Mouse (Mus musculus) gastrocnemius, postnatal 25 days (tissue): ENCODE results near the gene Adh6a. TPM values are rescaled to one million over a fixed set of nuclear protein-coding genes. Genes with fewer than 3 reads are reported as not detected.
"Not testable (repeated sequence)": the region's sequence is repeated elsewhere in the genome, so short reads cannot be mapped to it uniquely, and the experiment has no call there.

Experiments used
- DNase-seq: peaks from one replicate; pipeline ENCODE4 v3.0.0; 2022
- total RNA-seq, 2 experiments: library from RNA; stranded (reverse); gene quantifications; 1 replicate in 1 of 2; 2 replicates in 1 of 2; pipeline ENCODE4 v1.2.3; 2021

Adh6a gene
- total RNA-seq, 2 experiments from 2014 or later, result not detected

GRCm38 (mm10) chr3:138325466-138325865, 12.4 kb downstream of the Adh6a start:
- no peak for DNase-seq

DNA sequence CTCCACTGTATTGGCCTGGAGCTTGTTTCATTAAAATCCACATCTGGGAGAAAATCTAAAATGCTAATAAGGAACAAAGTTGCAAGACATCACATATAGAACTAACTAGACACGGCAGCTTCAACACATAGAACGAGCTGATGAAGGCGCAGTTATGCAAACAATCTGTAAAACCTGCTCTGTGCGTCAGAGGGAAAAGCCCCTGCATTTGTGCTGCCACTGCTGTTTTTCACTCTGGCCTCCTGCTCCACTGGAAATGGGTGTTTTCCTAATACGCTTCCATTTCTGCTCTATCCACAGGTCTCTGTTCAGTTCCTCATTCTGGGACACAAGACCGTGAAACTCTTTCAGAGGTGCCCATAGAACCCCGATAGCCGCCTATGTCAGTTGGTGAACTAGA, 20.8 kb downstream of the Adh6a start:
- no peak for DNase-seq

DNA sequence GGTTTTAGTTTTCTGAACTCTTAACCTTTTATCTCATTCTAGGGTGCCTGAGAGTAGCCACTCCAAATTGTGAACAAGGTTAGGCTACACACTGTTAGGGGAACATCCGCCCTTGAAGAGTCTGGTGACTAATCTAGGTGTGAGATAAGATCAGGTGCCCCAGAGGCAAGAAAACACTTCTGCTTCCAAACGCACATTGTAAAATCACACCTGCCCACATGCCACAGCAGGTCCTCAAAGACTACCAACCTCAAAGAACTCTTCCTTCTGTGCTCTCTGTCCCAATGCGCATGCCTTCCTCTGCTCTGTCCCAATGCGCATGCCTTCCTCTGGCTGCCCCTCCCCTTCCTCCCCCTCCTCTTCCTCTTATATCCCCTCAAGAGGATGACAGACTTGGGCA, 21.2 kb downstream of the Adh6a start:
- DNase-seq, result no peak

DNA sequence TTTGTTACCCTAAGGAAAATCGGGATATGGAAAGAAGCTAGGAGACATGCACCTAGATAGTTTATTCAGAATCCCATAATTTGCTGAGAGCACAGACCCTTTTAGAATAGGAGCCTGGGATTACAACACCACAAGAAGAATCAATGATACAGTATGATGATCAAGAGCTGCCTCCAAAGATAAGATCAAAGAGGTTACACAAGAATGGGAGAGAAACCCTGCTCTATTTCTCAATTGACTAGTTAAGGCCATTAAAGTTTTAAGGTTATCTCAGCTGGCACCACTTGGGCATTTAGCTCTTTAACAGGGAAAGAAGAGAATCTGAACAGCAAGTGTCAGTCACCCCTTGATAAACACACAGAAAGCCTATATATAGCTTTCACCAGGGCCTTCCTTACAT, 22.5 kb downstream of the Adh6a start:
- no peak for DNase-seq

GRCm38 (mm10) chr3:138336104-138336754, 23.1 kb downstream of the Adh6a start:
- no peak for DNase-seq

GRCm38 (mm10) chr3:138341471-138341870, 28.4 kb downstream of the Adh6a start, which contains the start of gene Adh6b:
TSS of gene Adh6b (plus strand) at chr3:138341775.
- DNase-seq, result no peak

GRCm38 (mm10) chr3:138347041-138347440, 34.0 kb downstream of the Adh6a start:
- DNase-seq, result no peak

- no peak for DNase-seq
Observed at GRCm38 (mm10) chr3:138352012-138352809, 39.1 kb downstream of the Adh6a start.

- DNase-seq, result no peak
Observed at GRCm38 (mm10) chr3:138358856-138359255, 45.8 kb downstream of the Adh6a start.

- no peak for DNase-seq
Observed at GRCm38 (mm10) chr3:138360721-138361120, 47.6 kb downstream of the Adh6a start.

DNA sequence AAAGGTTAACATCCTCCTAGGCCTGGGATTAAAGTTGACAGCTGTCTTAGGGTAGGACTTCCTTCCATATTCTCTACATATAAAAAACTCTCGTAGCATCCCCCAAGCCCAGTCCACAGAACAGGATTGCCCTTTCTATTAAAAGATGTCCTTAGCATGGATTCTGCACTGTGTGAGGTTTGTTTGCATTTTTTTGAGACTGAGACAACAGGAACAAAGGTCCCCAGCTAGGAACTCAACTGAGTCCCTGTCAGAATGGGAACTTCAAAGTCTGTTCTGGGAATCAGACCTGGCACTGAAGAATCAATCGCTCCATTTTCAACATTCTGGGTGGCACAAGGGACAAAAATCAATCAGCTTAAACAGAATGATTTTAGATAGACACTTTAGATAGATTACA, 49.8 kb downstream of the Adh6a start:
- DNase-seq, result no peak

GRCm38 (mm10) chr3:138366181-138366580, 53.1 kb downstream of the Adh6a start:
- no peak for DNase-seq

DNA sequence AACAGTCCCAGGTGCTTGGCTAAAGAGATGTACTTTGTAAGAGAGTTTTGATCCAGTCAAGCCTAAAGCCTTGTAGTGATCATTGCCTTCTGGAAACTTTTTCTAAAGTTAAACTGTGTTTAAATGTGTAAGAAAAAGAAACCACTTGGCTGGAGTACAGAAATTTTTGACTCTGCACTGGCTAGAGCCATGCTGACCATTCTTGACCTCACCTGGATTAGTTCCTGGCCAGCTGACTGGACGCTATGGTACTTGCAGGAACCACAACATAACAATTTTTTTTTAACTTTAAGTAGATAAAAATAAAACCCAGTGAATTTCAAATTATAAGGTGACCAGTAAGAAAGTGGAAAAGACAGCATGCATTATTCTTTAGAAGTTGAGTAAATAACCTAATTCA, 56.5 kb downstream of the Adh6a start:
- DNase-seq, result no peak

DNA sequence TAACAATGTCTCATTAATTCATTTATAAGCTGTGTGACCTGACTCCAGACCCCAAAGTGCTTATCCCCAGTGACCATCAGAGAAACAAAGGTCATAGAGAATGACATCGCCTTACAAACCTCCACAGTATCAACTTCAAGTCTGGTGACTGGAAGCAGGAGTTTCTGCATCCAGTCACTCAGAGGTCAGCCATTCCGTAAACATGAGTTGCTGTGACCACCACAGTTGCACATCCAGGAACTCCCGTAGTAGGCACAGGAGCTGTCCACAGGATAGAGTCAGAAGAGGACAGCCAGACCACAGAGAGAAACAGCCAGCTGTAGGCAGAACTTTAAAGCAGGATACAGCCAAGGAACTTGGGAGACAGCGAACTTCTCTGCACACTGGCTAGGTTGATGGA, 57.2 kb downstream of the Adh6a start:
- DNase-seq, result not testable (repeated sequence)

GRCm38 (mm10) chr3:138373920-138374319, 60.8 kb downstream of the Adh6a start:
- DNase-seq, result no peak

DNA sequence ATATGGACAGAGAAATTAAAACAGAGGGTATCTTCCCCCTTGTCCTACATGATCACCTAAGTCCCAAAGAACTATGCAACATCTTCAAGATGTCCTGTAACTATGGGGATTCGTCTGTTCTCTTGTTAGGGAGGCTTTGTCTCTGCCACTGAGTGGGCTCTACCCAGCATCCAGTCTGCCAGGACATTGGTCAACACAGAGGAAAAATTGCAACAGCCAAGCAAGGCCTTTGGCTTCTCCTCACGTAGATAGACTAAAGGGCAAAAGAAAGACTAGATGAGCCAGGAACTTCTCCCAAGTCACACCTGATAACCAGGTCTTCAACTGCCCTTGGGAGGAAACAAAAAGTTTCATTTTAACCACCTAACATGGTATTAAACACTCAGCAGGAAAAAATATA, 62.1 kb downstream of the Adh6a start:
- DNase-seq, result no peak

Other genes starting within 250 kb of the Adh6a start
- 100 to 1,000 TPM; 158 to 162 TPM for gene 1110002E22Rik, start 248.2 kb upstream of the Adh6a start, total RNA-seq
- gene Gm5105, start 245.9 kb upstream of the Adh6a start, total RNA-seq, result 1 to 10 TPM; 1.2 to 2.0 TPM
- 1 to 10 TPM; 1.5 to 1.8 TPM for gene Trmt10a, start 169.8 kb upstream of the Adh6a start, total RNA-seq
- gene Mttp, start 168.3 kb upstream of the Adh6a start, total RNA-seq, result 1 to 10 TPM; 1.8 TPM
- gene 4930579F01Rik, start 119.5 kb upstream of the Adh6a start, total RNA-seq, result not detected
- gene Adh7, start 95.5 kb upstream of the Adh6a start, total RNA-seq, result 1 to 10 TPM in 1 of 2 experiments, under 1 TPM in 1; 0.23 to 1.5 TPM
- 10 to 100 TPM; 25.2 to 50.3 TPM for gene Adh1, start 52.3 kb upstream of the Adh6a start, total RNA-seq
- gene Adh6b, start 28.5 kb downstream of the Adh6a start, total RNA-seq, result not detected
- not detected for gene Adh4, start 102.2 kb downstream of the Adh6a start, total RNA-seq
- gene Adh5, start 129.8 kb downstream of the Adh6a start, total RNA-seq, result 10 to 100 TPM; 55.9 to 57.2 TPM
- gene Metap1, start 176.2 kb downstream of the Adh6a start, total RNA-seq, result 10 to 100 TPM; 40.4 to 46.1 TPM
- gene Eif4e, start 212.9 kb downstream of the Adh6a start, total RNA-seq, result 100 to 1,000 TPM; 109 to 113 TPM